Mouse (Mus musculus) layer of hippocampus, postnatal 25 days (tissue): ENCODE data around the gene Tex44. TPM values are rescaled to one million over a fixed set of nuclear protein-coding genes. Genes with fewer than 3 reads are reported as not detected.

Experiments used
- DNase-seq, 2 experiments: peaks; one replicate each; pipeline ENCODE4 v3.0.0; 2022; ENCODE audit warnings: mixed read lengths in 2 of 2, low spot score in 1 of 2; ENCODE audit errors: extremely low spot score in 1 of 2
- total RNA-seq, 2 experiments: library from RNA; stranded (reverse); gene quantifications; 2 replicates each; pipeline ENCODE4 v1.2.3; 2021

Tex44 gene
- total RNA-seq, 2 experiments from 2014 or later, result not detected

- DNase-seq, result no peak
These were observed 9.8 kb upstream of the Tex44 start for GRCm38 (mm10) chr1:86416321-86416720.

GRCm38 (mm10) chr1:86421007-86421406, 5.1 kb upstream of the Tex44 start:
- no peak for DNase-seq

- DNase-seq, result no peak
These were observed 2.2 kb upstream of the Tex44 start for GRCm38 (mm10) chr1:86423879-86424278.

DNA sequence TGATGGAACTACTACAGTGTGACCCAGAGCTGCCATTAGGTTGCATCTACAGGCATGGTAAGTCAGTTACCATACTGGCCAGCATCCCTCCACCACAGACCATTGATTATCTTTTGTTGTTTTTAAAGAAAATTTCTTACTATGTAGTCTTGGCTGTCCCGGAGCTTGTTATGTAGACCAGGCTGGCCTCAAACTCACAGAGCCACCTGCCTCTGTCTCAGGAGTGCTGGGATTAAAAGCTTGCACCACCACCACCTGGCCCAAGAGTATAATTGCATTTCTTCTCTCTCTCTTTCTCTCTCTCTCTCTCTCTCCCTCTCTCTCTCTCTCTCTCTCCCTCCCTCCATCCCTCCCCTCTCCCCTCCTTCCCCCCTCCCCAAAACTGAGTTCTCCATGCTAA, 1.8 kb upstream of the Tex44 start:
- no peak for DNase-seq

DNA sequence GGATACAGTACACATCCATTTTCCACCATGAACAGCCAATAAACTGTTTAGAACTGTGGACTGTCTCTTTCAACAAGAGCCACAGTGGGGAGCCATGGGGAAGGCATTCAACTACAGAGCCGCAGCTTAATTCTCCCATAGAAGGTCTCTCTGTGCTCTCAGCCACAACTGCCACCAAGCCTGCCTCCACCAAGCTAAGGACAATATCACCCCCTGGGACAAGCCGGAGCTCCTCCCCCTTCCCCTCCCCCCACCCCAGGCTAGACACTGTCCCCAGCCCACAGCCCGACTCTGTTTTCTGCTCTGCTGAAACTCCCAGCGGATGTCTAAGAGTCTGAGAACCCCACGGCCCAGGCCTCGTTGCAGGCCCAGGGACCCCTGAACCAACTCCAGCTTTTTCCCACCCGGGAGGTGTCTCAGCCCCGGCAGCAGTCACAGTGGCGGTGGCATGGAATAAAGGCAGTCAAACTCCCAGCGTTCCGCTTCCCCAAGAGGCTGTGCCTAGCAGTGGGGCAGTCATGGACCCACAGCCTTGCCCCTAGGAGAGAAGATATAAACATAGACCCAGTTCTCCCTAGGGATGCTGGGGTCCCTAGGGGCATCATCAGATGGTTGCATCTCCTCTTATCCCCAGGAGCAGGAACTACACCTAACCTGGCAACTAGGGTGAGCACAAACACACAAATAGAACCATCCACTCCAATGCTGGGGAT, 1.1 kb upstream of the Tex44 start:
- DNase-seq, result no peak

- DNase-seq, result peak in 1 of 2 experiments; percentile 82
These were observed 3.9 kb downstream of the Tex44 start for GRCm38 (mm10) chr1:86430056-86430455.

GRCm38 (mm10) chr1:86432778-86433177, 6.6 kb downstream of the Tex44 start:
- no peak for DNase-seq

DNA sequence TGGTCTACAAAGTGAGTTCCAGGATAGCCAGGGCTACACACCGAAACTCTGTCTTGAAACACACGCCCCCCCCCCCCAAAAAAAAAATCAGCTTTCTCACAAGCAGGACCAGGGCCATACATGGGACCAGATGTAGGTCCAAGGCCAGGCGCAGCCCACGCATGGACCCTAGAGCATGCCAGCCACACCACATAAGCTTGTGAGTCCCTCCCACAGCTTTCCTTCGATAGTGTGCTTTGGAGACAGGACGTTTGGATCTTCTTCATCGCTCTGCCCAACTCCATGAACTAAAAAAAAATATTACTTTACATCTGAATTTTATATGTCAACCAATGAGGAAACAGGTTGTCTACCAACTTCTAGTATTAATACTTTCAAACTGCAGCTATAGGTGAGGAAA, 7.2 kb downstream of the Tex44 start:
- DNase-seq, result no peak

GRCm38 (mm10) chr1:86434001-86434400, 7.9 kb downstream of the Tex44 start:
- peak in 1 of 2 experiments; percentile 47 for DNase-seq

DNA sequence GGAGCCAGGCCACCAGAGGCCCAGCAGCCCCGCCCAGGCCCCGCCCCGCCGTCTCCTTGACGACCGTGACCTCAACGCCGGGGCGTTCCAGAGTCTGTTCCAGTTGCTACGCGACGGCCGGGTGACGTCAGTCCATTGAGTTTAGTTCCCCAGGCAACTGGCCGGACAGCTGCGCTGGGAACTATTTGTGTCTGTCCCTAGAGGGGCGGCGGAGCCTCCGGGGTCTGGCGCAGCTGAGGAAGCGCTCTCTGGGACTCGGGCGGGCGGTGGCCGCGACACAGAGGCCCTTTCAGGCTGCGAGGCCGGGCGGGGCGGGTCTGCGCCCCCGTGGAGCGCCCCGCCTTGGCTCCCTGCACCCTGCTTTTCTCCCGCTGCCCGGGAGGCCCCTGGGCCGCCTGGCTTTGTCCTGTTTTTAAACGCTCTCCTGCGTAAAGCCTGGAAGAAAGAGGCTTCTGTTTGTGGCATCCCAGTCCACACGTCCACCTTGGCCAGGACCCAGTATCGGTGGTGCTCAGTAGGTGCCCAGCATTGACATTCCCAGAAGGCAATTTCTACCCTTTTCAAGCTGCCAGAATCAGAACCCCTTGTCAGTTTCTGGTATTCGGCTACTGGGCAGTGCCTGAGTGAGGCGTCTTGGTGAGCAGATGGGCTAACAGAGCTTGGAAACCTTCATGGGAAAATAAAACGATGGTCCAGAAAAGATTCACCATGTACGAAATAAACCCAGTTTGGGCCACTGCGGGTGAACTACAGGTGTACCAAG, 8.5 kb downstream of the Tex44 start:
- DNase-seq, result peak; percentile 95

GRCm38 (mm10) chr1:86435302-86435821, 9.2 kb downstream of the Tex44 start:
- peak in 1 of 2 experiments; percentile 52 for DNase-seq

DNA sequence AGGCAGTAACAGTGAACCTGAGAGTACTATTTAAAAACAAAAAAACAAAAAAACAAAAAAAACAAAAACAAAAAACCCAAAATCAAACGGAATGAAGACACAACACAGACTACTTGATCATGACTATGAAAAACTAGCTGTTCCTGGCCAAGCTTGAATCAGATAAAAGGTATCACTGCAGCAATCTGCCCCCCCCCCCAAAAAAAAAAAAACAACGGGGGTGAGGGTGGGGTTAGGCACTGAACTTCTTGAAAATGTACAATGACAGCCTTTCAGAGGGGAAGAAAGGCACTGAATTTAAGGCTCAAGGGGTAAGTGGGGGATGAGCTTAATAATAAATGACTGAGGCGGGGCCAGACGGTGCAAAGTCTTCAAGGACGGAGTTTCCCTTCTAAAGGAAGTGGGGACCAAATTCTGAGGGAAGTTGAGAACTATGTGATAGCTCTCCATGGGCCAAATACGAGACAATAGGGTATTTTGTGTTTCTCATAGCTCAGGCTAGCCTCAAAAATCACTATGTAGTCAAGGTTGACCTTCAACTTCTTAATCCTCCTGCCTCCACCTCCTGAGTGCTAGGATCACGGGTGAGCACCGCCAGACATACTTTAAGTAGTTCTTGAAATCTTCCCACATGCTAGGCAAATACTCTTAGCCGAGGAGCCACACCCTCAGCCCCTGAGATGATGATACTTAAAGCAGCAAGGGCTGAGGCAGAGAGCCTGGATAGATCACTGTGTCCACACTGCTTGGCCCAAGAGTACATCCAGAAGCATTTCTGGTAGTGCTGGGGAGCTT, 11.3 kb downstream of the Tex44 start:
- DNase-seq, result no peak

DNA sequence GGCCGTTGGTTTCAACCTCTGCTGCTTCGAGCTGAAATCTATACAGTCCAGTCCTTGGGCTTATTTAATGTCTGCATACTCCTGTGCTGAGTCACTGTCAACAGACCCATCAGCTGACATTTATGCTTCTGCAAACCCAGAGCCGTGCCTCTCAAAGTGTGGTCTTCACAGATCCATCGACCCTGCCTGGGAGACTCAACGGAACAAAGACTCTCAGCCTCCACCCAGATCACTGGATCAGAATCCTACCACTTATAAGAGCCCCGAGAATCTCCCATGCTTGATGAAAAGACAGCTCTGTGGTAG, 11.8 kb downstream of the Tex44 start:
- no peak for DNase-seq

- DNase-seq, result no peak
These were observed 12.4 kb downstream of the Tex44 start for GRCm38 (mm10) chr1:86438501-86438900.

DNA sequence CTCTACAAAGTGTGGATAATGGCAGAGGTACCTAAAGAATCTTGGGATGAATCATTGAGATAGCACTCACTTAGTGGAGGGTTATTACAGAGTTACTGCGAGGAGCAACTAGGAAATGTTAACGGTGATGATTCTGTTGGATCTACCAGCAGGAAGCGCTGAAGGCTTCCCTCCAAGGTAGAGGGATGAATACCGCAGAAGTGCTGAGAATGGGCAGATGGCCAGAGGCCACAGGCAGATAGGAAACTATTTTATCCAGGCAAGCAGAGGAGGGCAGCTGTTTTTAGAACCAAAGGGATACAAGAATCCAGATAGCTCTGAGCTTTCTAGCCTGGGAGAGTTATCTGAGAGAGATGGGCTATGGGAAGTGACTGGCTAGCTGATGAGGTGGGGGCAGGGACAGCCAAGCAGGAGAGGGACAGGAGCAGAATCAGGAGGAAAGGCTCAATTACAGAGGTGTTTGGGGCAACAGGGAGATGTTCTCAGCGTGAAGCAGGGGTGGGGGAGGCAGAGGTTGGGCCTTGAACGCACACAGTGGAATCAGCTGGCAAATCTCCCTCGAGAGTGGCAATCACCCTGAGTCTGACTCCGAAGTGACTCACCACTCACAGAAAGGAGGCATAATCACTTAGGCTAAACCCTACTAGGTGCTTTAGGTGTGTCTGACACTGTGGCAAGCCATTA, 13.5 kb downstream of the Tex44 start:
- no peak for DNase-seq

DNA sequence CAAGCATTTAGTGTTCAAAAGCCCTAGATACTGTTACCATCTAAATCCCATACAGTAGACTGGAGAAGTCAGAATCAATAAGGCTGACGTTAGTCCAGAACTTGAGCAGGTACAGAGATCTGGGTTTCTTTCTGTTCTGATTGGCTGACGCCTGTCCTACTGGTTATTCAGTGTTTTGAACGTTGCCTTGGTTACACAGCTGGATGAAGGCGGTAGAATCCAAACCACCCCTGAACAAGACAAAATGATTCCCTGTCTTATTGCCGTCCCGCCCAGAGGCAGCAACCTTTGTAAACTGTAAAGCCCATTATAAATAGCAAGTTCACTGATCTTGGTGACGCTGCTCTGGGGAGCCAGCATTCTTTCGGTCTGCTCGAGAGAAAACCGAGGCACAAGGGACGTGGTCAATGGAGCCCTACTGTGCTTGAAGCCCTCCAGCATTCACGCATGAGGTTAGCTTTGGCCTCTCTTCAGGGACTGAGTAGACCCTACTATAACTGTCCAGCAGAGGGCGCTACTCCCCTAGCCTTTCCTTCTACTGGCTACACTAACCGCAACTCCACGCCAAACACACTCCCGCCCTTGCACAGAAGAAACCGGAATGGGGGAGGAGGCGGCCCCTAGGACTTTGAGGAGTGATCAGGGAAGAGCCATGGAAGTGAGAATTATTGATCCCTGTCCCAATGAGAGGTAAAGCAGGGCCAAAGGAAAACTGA, 14.2 kb downstream of the Tex44 start:
- DNase-seq, result peak; percentile 84 to 98

GRCm38 (mm10) chr1:86440887-86441723, 15.0 kb downstream of the Tex44 start:
- DNase-seq, result peak in 1 of 2 experiments; percentile 41

DNA sequence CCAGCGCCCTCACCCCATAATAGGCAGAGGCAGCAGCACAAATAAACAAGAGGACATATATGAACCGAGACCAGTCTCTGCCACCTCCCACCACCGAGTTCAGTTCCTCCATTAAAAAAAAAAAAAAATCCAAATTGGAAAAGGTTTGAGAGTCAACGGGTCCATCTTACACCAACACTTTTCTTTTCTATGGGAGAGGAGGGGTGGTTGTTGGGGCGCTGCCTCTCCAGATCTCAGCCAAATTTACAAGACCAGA, 15.5 kb downstream of the Tex44 start:
- no peak for DNase-seq
